Mouse (Mus musculus): ENCODE measurements around the gene Acsf2.
"Not testable (repeated sequence)": the region's sequence is repeated elsewhere in the genome, so short reads cannot be mapped to it uniquely, and the experiment has no call there.

The Acsf2 gene

GRCm38 (mm10) chr11:94601321-94602281 lies at the start of gene Acsf2:
Acsf2 (minus strand) TSS chr11:94601871.
- ATAC-seq (ENCODE audit: insufficient number of reproducible peaks, low FRiP score, low TSS enrichment): no peak; the same call in 1 of the 2 replicates

- ATAC-seq (ENCODE audit: insufficient number of reproducible peaks, low FRiP score, low TSS enrichment): not testable (repeated sequence)
Measured at GRCm38 (mm10) chr11:94651241-94651640, 49.6 kb upstream of the Acsf2 start.

GRCm38 (mm10) chr11:94646457-94646856 lies 44.8 kb upstream of the Acsf2 start:
- no peak for ATAC-seq (ENCODE audit: insufficient number of reproducible peaks, low FRiP score, low TSS enrichment)

GRCm38 (mm10) chr11:94644461-94645219 lies 43.0 kb upstream of the Acsf2 start:
- ATAC-seq (ENCODE audit: insufficient number of reproducible peaks, low FRiP score, low TSS enrichment): no peak

GRCm38 (mm10) chr11:94634431-94634830 lies 32.8 kb upstream of the Acsf2 start:
- ATAC-seq (ENCODE audit: insufficient number of reproducible peaks, low FRiP score, low TSS enrichment): no peak

- ATAC-seq (ENCODE audit: insufficient number of reproducible peaks, low FRiP score, low TSS enrichment): no peak
Measured at GRCm38 (mm10) chr11:94632988-94633387, 31.3 kb upstream of the Acsf2 start.

- ATAC-seq (ENCODE audit: insufficient number of reproducible peaks, low FRiP score, low TSS enrichment): no peak
Measured at GRCm38 (mm10) chr11:94631969-94632368, 30.3 kb upstream of the Acsf2 start.

- ATAC-seq (ENCODE audit: insufficient number of reproducible peaks, low FRiP score, low TSS enrichment): no peak
Measured at GRCm38 (mm10) chr11:94630199-94631011, 28.7 kb upstream of the Acsf2 start.

GRCm38 (mm10) chr11:94629884-94630198 lies 28.2 kb upstream of the Acsf2 start:
- no peak for ATAC-seq (ENCODE audit: insufficient number of reproducible peaks, low FRiP score, low TSS enrichment)

GRCm38 (mm10) chr11:94629199-94629883 lies 27.7 kb upstream of the Acsf2 start, which contains the start of gene Lrrc59:
Lrrc59 (plus strand) TSS chr11:94629767.
- ATAC-seq (ENCODE audit: insufficient number of reproducible peaks, low FRiP score, low TSS enrichment): peak; percentile 99

- no peak for ATAC-seq (ENCODE audit: insufficient number of reproducible peaks, low FRiP score, low TSS enrichment)
Measured at GRCm38 (mm10) chr11:94622162-94622561, 20.5 kb upstream of the Acsf2 start.

GRCm38 (mm10) chr11:94621458-94621852 lies 19.8 kb upstream of the Acsf2 start:
- ATAC-seq (ENCODE audit: insufficient number of reproducible peaks, low FRiP score, low TSS enrichment): no peak

GRCm38 (mm10) chr11:94620766-94621457 lies 19.2 kb upstream of the Acsf2 start:
- ATAC-seq (ENCODE audit: insufficient number of reproducible peaks, low FRiP score, low TSS enrichment): no peak

GRCm38 (mm10) chr11:94617646-94618045 lies 16.0 kb upstream of the Acsf2 start:
- no peak for ATAC-seq (ENCODE audit: insufficient number of reproducible peaks, low FRiP score, low TSS enrichment)

- ATAC-seq (ENCODE audit: insufficient number of reproducible peaks, low FRiP score, low TSS enrichment): no peak
Measured at GRCm38 (mm10) chr11:94615494-94615893, 13.8 kb upstream of the Acsf2 start.

- ATAC-seq (ENCODE audit: insufficient number of reproducible peaks, low FRiP score, low TSS enrichment): no peak
Measured at GRCm38 (mm10) chr11:94614603-94615002, 12.9 kb upstream of the Acsf2 start.

- ATAC-seq (ENCODE audit: insufficient number of reproducible peaks, low FRiP score, low TSS enrichment): no peak
Measured at GRCm38 (mm10) chr11:94610744-94611740, 9.4 kb upstream of the Acsf2 start.

- ATAC-seq (ENCODE audit: insufficient number of reproducible peaks, low FRiP score, low TSS enrichment): no peak
Measured at GRCm38 (mm10) chr11:94602356-94602955, 785 bp upstream of the Acsf2 start.

Data from cerebellum, adult (tissue).